Mouse (Mus musculus) liver, postnatal 0 days (tissue): ENCODE measurements around the gene Ptgis.

Experiments used
- CTCF ChIP-seq: sonication (generic); IDR thresholded peaks from 2 replicates; pipeline ENCODE4 v1.5.1; 2016; ENCODE audit warnings: antibody characterized with exemption, low read depth
- EP300 ChIP-seq: IDR thresholded peaks from 2 replicates; pipeline ENCODE4 v1.6.1; 2016; ENCODE audit warnings: antibody characterized with exemption, low read depth, mild to moderate bottlenecking

GRCm38 (mm10) chr2:167233771-167234170 is 6.6 kb downstream of the Ptgis start:
- TF ChIP-seq CTCF (no peak), EP300 (no peak)
